Mouse (Mus musculus): ENCODE results near the gene Rps6ka4. TPM values are rescaled to one million over a fixed set of nuclear protein-coding genes. Genes with fewer than 3 reads are reported as not detected.

The Rps6ka4 gene
- 32.0 and 34.2 TPM in 2 replicates for polyA plus RNA-seq (2015; fragmentation: Nextera tagmentation; extraction: Ambion mirVana)

DNA sequence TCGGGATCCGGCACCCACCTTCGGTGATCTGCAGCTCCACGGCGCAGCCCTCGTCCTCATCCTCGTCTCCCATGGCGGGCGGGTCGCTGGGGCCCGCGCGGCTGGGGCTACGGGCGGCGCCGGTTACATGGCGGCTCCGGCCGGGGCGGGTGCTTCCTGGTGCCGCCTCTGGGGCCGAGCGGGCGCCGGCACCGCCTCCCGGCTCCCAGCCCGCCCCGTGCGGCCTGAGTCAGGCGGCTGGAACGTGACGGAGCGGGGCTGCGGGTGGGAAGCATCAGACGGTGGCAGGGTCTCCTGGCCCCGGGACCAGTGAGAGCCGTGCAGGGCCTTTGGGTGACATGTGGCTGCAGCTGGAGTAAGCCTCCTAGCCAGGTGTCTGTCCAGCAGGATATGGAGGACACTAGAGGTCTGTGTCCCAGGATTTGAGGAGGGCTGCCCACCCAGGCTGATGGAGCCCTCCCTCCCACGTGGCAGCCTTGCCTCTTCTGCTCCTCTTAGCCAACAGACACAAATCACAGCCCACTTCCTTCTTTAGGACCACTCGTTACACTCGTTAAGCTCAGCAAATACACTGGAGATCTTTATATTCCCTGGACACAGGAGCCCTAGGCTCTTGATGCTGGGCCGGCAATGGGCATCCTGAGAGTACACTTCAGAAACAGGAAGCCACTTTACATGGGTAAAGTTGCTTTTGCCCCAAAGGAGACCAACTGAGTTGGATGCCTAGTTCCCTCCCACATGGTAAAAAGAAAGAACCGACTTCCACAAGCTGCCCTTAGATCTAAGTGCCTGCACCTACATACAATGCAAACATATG, at the start of gene Rps6ka4:
Gene Rps6ka4 (minus strand): TSS at position 162 of the 817 bp plus-strand sequence.
- Histone ChIP-seq H3K9me3 (replicated peaks) (no peaks in the 10 kb centered on the region), H3K36me3 (peaks cover 29% of the 10 kb centered on the region), H3K4me3 (replicated peaks) (peak within 1 kb of the TSS; percentile 72), H3K27me3 (peaks cover 10% of the 10 kb centered on the region), H3K27ac (replicated peaks) (peak within 1 kb of the TSS; percentile 24), H3K4me2 (replicated peaks) (peak within 1 kb of the TSS; percentile 94), H3K4me1 (peaks cover 20% of the 10 kb centered on the region), H3K9ac (peak within 1 kb of the TSS; percentile 63)
- WGBS: 1% methylated on average over 44 of the region's 44 CpGs
- ATAC-seq (ENCODE audit: insufficient number of reproducible peaks, low FRiP score, low TSS enrichment, low read depth): peak; percentile 90

- no peaks in the 10 kb centered on the region for H3K4me1 ChIP-seq
- WGBS: 84% methylated on average over 4 of the region's 4 CpGs
- H3K27ac ChIP-seq (replicated peaks): no peak overlapping the region
- H3K4me3 ChIP-seq (replicated peaks): no peak overlapping the region
- no peaks in the 10 kb centered on the region for H3K36me3 ChIP-seq
- no peak for ATAC-seq (ENCODE audit: insufficient number of reproducible peaks, low FRiP score, low TSS enrichment, low read depth)
- no peaks in the 10 kb centered on the region for H3K9me3 ChIP-seq (replicated peaks)
- H3K4me2 ChIP-seq (replicated peaks): no peak overlapping the region
- no peak overlapping the region for H3K9ac ChIP-seq
- H3K27me3 ChIP-seq: no peaks in the 10 kb centered on the region
Measured at GRCm38 (mm10) chr19:6877965-6878364, 37.5 kb upstream of the Rps6ka4 start.

- Histone ChIP-seq H3K4me1 (no peaks in the 10 kb centered on the region), H3K9ac (no peak overlapping the region), H3K4me2 (replicated peaks) (no peak overlapping the region), H3K4me3 (replicated peaks) (no peak overlapping the region), H3K27me3 (no peaks in the 10 kb centered on the region), H3K36me3 (no peaks in the 10 kb centered on the region), H3K9me3 (replicated peaks) (no peaks in the 10 kb centered on the region), H3K27ac (replicated peaks) (no peak overlapping the region)
- ATAC-seq (ENCODE audit: insufficient number of reproducible peaks, low FRiP score, low TSS enrichment, low read depth): no peak
Measured at GRCm38 (mm10) chr19:6876799-6877198, 36.4 kb upstream of the Rps6ka4 start.

DNA sequence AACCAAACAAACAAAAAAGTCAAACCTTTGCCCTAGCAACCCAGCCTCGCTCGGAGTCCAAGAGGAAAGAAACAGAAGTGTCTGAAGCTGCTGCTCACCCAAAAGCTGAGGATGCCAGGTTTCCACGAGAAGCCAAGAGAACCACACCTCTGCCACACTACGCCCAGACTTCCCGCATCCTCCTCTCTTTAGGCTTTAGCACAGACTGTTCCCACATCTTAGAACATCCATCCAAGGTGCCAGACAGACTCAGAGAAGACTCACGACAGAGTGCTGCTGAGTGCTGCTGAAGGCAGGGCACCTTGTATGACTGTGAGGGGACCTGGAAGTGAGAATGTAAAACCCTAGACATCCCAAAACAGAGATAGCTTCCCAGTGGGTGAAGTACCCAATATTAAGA, 35.4 kb upstream of the Rps6ka4 start:
- no peak overlapping the region for H3K4me3 ChIP-seq (replicated peaks)
- H3K4me2 ChIP-seq (replicated peaks): no peak overlapping the region
- WGBS: 89% methylated on average over 6 of the region's 6 CpGs
- H3K4me1 ChIP-seq: no peaks in the 10 kb centered on the region
- no peaks in the 10 kb centered on the region for H3K27me3 ChIP-seq
- ATAC-seq (ENCODE audit: insufficient number of reproducible peaks, low FRiP score, low TSS enrichment, low read depth): no peak
- H3K9ac ChIP-seq: no peak overlapping the region
- H3K36me3 ChIP-seq: no peaks in the 10 kb centered on the region
- H3K9me3 ChIP-seq (replicated peaks): no peaks in the 10 kb centered on the region
- no peak overlapping the region for H3K27ac ChIP-seq (replicated peaks)

- H3K9me3 ChIP-seq (replicated peaks): no peaks in the 10 kb centered on the region
- no peak overlapping the region for H3K9ac ChIP-seq
- H3K4me1 ChIP-seq: 0 out of 2 replicates have a peak, but pooled peaks cover 2% of the 10 kb centered on the region
- no peaks in the 10 kb centered on the region for H3K27me3 ChIP-seq
- H3K36me3 ChIP-seq: no peaks in the 10 kb centered on the region
- ATAC-seq (ENCODE audit: insufficient number of reproducible peaks, low FRiP score, low TSS enrichment, low read depth): no peak
- H3K4me3 ChIP-seq (replicated peaks): no peak overlapping the region
- WGBS: 75% methylated on average over 1 of the region's 1 CpGs
- H3K4me2 ChIP-seq (replicated peaks): no peak overlapping the region
- H3K27ac ChIP-seq (replicated peaks): no peak overlapping the region
Measured at GRCm38 (mm10) chr19:6874257-6874656, 33.8 kb upstream of the Rps6ka4 start.

DNA sequence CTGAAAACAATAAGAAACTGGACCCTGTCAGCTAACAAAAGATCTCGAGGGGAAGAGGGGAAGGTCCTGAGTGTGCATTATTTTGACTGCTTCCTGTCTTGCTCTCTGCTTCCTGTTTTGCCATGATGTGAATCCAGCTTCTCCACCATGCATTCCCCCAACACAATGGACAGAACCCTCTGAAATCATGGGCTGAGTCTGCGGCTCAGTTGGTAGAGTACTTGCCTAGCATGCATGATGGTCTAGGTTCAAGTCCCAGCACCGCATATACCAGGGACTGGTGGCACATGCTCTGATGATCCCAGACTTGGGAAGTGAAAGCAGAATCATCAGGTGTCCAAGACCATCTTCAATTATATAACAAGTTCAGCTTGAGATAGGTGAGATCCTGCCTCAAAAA, 32.3 kb upstream of the Rps6ka4 start:
- Histone ChIP-seq H3K9me3 (replicated peaks) (no peaks in the 10 kb centered on the region), H3K4me1 (0 out of 2 replicates have a peak, but pooled peaks cover 3% of the 10 kb centered on the region), H3K4me2 (replicated peaks) (no peak overlapping the region), H3K27ac (replicated peaks) (no peak overlapping the region), H3K27me3 (no peaks in the 10 kb centered on the region), H3K4me3 (replicated peaks) (no peak overlapping the region), H3K36me3 (no peaks in the 10 kb centered on the region), H3K9ac (no peak overlapping the region)
- 73% methylated on average over 3 of the region's 3 CpGs for WGBS
- ATAC-seq (ENCODE audit: insufficient number of reproducible peaks, low FRiP score, low TSS enrichment, low read depth): no peak

DNA sequence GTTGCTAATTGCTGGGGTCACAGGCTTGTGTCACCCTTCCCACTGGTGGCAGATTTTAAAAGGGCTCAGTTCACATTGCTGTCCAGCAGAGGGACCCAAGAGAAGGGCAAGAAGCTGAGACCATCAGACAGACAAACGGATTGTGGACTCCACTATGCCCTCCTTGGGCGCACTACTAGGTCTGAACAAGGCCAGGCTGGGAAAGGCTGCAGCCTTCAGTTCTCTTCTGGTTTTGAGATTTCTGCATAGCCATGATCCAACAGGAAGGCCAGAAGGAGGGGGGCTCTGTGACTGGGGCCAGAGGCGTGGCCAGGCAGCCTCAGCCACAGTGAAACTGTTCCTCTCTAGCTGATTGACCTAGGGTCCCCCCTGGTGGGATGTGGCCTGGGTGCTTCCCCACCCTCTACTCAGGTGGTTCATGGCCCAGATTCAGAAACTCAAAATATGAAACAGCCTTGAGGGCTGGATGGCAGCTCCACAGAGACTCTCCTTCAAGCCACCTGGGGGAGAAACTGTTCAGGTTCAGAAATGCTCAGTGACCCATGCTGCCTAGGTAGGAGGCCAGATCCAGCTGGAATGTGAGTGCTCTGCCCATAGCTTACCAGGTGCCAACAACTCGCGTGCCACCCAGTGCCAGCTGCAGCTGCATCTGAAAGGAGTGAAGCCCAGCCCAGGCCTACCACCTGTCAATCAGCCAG, 31.3 kb upstream of the Rps6ka4 start:
- no peak for ATAC-seq (ENCODE audit: insufficient number of reproducible peaks, low FRiP score, low TSS enrichment, low read depth)
- H3K4me2 ChIP-seq (replicated peaks): no peak overlapping the region
- no peaks in the 10 kb centered on the region for H3K27me3 ChIP-seq
- no peak overlapping the region for H3K27ac ChIP-seq (replicated peaks)
- no peaks in the 10 kb centered on the region for H3K9me3 ChIP-seq (replicated peaks)
- no peak overlapping the region for H3K4me3 ChIP-seq (replicated peaks)
- H3K4me1 ChIP-seq: 0 out of 2 replicates have a peak, but pooled peaks cover 3% of the 10 kb centered on the region
- H3K36me3 ChIP-seq: no peaks in the 10 kb centered on the region
- WGBS: 67% methylated on average over 5 of the region's 5 CpGs
- no peak overlapping the region for H3K9ac ChIP-seq

- H3K9ac ChIP-seq: no peak overlapping the region
- peak overlapping the region; percentile 15 for H3K4me3 ChIP-seq (replicated peaks)
- ATAC-seq (ENCODE audit: insufficient number of reproducible peaks, low FRiP score, low TSS enrichment, low read depth): no peak
Measured at GRCm38 (mm10) chr19:6869355-6869754, 28.9 kb upstream of the Rps6ka4 start.

GRCm38 (mm10) chr19:6861451-6861850, 21.0 kb upstream of the Rps6ka4 start:
- Histone ChIP-seq H3K9ac (no peak overlapping the region), H3K4me3 (replicated peaks) (no peak overlapping the region), H3K9me3 (replicated peaks) (no peaks in the 10 kb centered on the region), H3K36me3 (no peaks in the 10 kb centered on the region), H3K27me3 (no peaks in the 10 kb centered on the region), H3K4me2 (replicated peaks) (no peak overlapping the region), H3K27ac (replicated peaks) (no peak overlapping the region), H3K4me1 (no peaks in the 10 kb centered on the region; the same call in 1 of the 2 replicates)
- no peak for ATAC-seq (ENCODE audit: insufficient number of reproducible peaks, low FRiP score, low TSS enrichment, low read depth)
- WGBS: 88% methylated on average over 4 of the region's 4 CpGs

More at GRCm38 (mm10) chr19:6869355-6869754, 28.9 kb upstream of the Rps6ka4 start:
- peak overlapping the region; percentile 34 for H3K4me2 ChIP-seq (replicated peaks)
- 0 out of 2 replicates have a peak, but pooled peaks cover 3% of the 10 kb centered on the region for H3K4me1 ChIP-seq
- no peaks in the 10 kb centered on the region for H3K9me3 ChIP-seq (replicated peaks)
- H3K36me3 ChIP-seq: no peaks in the 10 kb centered on the region
- no peaks in the 10 kb centered on the region for H3K27me3 ChIP-seq
- H3K27ac ChIP-seq (replicated peaks): no peak overlapping the region
- 7% methylated on average over 5 of the region's 5 CpGs for WGBS

- no peak overlapping the region for H3K4me3 ChIP-seq (replicated peaks)
- H3K9ac ChIP-seq: no peak overlapping the region
- H3K4me1 ChIP-seq: peaks cover 2% of the 10 kb centered on the region
- no peak overlapping the region for H3K4me2 ChIP-seq (replicated peaks)
- no peaks in the 10 kb centered on the region for H3K9me3 ChIP-seq (replicated peaks)
- H3K27me3 ChIP-seq: peaks cover 2% of the 10 kb centered on the region; the same call in 1 of the 2 replicates
- no peaks in the 10 kb centered on the region for H3K36me3 ChIP-seq
- ATAC-seq (ENCODE audit: insufficient number of reproducible peaks, low FRiP score, low TSS enrichment, low read depth): no peak
- 59% methylated on average over 6 of the region's 6 CpGs for WGBS
- H3K27ac ChIP-seq (replicated peaks): no peak overlapping the region
Measured at GRCm38 (mm10) chr19:6860706-6861105, 20.3 kb upstream of the Rps6ka4 start.

DNA sequence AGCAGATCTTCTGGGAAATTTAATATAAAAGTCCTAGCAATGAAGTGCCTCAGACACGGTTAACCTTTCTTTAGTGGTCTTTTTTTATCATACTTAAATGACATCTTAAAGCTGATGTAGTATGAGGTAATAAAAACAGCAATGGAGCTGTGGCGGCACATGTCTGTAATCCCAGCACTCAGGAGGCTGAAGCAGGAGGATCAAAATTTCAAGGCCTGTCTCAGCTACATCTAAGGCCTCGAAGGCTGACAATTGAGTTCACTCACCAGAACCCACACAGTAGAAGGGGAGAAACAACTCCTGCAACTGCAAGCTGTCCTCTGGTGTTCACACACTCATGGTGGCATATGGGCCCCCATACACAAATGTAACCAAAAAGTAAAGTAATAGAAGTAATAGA, 19.5 kb upstream of the Rps6ka4 start:
- H3K4me1 ChIP-seq: peaks cover 9% of the 10 kb centered on the region
- no peaks in the 10 kb centered on the region for H3K36me3 ChIP-seq
- no peak overlapping the region for H3K4me3 ChIP-seq (replicated peaks)
- 81% methylated on average over 3 of the region's 3 CpGs for WGBS
- no peak overlapping the region for H3K4me2 ChIP-seq (replicated peaks)
- H3K27me3 ChIP-seq: peaks cover 9% of the 10 kb centered on the region
- H3K9me3 ChIP-seq (replicated peaks): no peaks in the 10 kb centered on the region
- H3K9ac ChIP-seq: no peak overlapping the region
- H3K27ac ChIP-seq (replicated peaks): no peak overlapping the region
- no peak for ATAC-seq (ENCODE audit: insufficient number of reproducible peaks, low FRiP score, low TSS enrichment, low read depth)

All from embryonic facial prominence, embryonic 15.5 days (tissue).